Mouse (Mus musculus) lung, adult 2 months (tissue): ENCODE measurements at regions not wholly inside any gene's neighbourhood (a gene's known extent, or its start where the extent isn't known, plus 50 kb on each side); places are given as distances from the start of the nearest gene placed in this dataset.

Source experiments
- CTCF ChIP-seq: fragments of 200-500 bp; IDR thresholded peaks from 2 replicates; pipeline ENCODE4 v1.5.1; 2011; ENCODE audit warnings: mild to moderate bottlenecking, low read length, control low read depth; ENCODE audit not compliant: insufficient read depth
- POLR2A ChIP-seq: fragments of 200-500 bp; IDR thresholded peaks from 2 replicates; pipeline ENCODE4 v1.6.1; 2011; ENCODE audit warnings: low read depth, mild to moderate bottlenecking, control low read depth, low read length, borderline replicate concordance; ENCODE audit errors: extremely low read depth

- no peak for TF ChIP-seq POLR2A
- TF ChIP-seq CTCF, result peak; percentile 74
Observed at GRCm38 (mm10) chr2:106431141-106431540, 261.9 kb upstream of the Mpped2 start.
